Comparison of ENCODE assay signal across 8 mouse cellular contexts in the genomic region with DNA sequence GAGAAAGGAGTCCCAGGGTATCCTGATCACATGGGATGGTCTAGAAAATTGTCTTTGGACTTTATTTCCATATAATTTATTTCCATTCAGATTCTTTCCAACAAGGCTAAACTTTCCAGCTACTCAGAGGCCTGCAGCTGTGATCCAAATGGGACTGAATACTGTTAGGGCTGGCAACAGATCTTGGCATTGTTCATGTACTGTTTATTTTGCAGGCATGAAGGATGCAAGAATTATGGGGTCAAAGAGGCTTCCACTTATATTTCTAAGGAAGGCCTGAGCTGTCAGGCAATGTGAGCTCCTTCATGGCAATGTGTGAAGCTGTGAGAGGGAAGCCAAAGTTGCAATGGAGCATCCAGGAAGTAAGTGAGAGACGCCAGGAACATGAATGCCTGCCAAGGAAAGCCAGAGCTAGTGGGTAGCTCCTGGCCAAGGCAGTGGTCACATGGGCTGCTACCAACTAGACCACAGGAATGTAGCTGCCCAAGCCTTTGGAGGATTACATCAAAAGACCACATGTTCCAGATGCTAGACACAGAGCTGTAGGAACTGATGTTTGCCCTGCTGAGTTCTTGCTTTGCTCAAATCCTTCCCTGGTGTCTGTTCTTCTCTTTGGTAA.
DNase-seq lines count a peak whose midpoint lies in the region; ATAC-seq lines count a peak whose summit lies in the region.
"Had no signal": no experiment of that assay in that cellular context is flagged by ENCODE, and none has a peak within 500 bp of the region (broad histone marks: within the 10 kb centered on the region; RNA-seq: fewer than 3 reads in every experiment).

No protein-coding gene starts in this region.

- intact Hi-C loops in gastrocnemius, postnatal 36 days (cut with DNase I), result no loop called here

- ATAC-seq in monocyte, adult 5-6 weeks (replicated peaks; ENCODE audit: insufficient number of reproducible peaks, low FRiP score, low TSS enrichment, poor library complexity, severe bottlenecking), result no peak
- ATAC-seq: forebrain, embryonic 13.5 days had no signal

- peak; percentile 21 for DNase-seq in kidney, postnatal 10 days
- DNase-seq in kidney, adult 18-20 months, result no peak
- peak; percentile 7 for DNase-seq in right cerebral cortex, postnatal 4 days
- no peak for DNase-seq in right cerebral cortex, postnatal 36 days (ENCODE audit: low spot score in 2 of 2)
- peak; percentile 14 to 19 for DNase-seq in gastrocnemius, postnatal 36 days
- DNase-seq in thymus, postnatal 10 days (ENCODE audit: low spot score in 2 of 2), result no peak

Comparison
In these comparisons a context has a peak if more than half of its experiments do, and no peak if none do; other contexts are left out.
1. DNase-seq: peak in kidney, postnatal 10 days (single experiment), right cerebral cortex, postnatal 4 days (single experiment) and gastrocnemius, postnatal 36 days (2 of 2); none in kidney, adult 18-20 months (single experiment), right cerebral cortex, postnatal 36 days (0 of 2) and thymus, postnatal 10 days (0 of 2).